Mouse (Mus musculus): ENCODE data around the gene Cacng3. TPM values are rescaled to one million over a fixed set of nuclear protein-coding genes. Genes with fewer than 3 reads are reported as not detected.

Gene Cacng3
- polyA plus RNA-seq (2017; shearing (Covaris generic)), result not detected

DNA sequence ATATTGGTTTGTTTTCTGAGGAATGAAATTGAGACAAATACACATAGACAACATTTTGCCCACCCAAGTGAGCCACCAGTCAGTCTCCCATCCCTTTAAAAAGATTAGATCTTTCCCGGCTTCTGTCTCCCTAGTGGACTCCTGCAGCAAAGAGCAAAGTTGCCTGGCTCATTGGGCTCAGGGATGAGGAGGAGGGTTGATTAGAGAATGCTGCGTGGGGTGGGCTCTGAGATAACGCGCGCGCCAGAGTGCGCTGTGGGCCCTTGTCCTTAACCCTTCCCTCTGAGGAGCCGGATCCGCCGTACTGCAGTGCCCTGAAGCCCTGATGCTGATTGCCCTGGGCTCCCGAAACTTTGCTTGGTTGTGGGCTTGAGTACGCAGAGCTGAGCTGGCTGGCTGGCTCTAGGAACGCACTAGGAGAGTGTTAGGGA is at the start of gene Cacng3:
TSS of gene Cacng3 (plus strand) at position 51 of the 431 bp plus-strand sequence.

